Mouse (Mus musculus) embryonic facial prominence, embryonic 13.5 days (tissue): ENCODE results near the gene Ndufa12. TPM values are rescaled to one million over a fixed set of nuclear protein-coding genes. Genes with fewer than 3 reads are reported as not detected.

Experiments
- ATAC-seq: fragments of 200-750 bp; cut with Nextera tagmentation; 2 replicates; pipeline ENCODE4 v1.8.0; 2017; ENCODE audit warnings: low read depth; ENCODE audit not compliant: insufficient number of reproducible peaks, insufficient read depth, low FRiP score, low TSS enrichment
- H3K27ac ChIP-seq: fragments of 300-500 bp; sonication (generic); 2 replicates; pipeline ENCODE4 v1.5.1; 2015; ENCODE audit warnings: moderate library complexity, mild to moderate bottlenecking, inconsistent platforms
- H3K27me3 ChIP-seq: fragments of 300-500 bp; sonication (generic); 2 replicates; pipeline ENCODE4 v1.6.1; 2015; ENCODE audit warnings: mild to moderate bottlenecking, inconsistent platforms
- H3K36me3 ChIP-seq: fragments of 300-500 bp; sonication (generic); 2 replicates; pipeline ENCODE4 v1.6.1; 2015; ENCODE audit warnings: mild to moderate bottlenecking, inconsistent platforms
- H3K4me1 ChIP-seq: fragments of 300-500 bp; sonication (generic); 2 replicates; pipeline ENCODE4 v1.6.1; 2015; ENCODE audit warnings: inconsistent platforms
- H3K4me2 ChIP-seq: fragments of 300-500 bp; sonication (generic); 2 replicates; pipeline ENCODE4 v1.6.1; 2015; ENCODE audit warnings: moderate library complexity, mild to moderate bottlenecking, inconsistent platforms
- H3K4me3 ChIP-seq: fragments of 300-500 bp; sonication (generic); 2 replicates; pipeline ENCODE4 v1.5.1; 2015; ENCODE audit warnings: mild to moderate bottlenecking, inconsistent platforms
- H3K9ac ChIP-seq: fragments of 300-500 bp; sonication (generic); 2 replicates; pipeline ENCODE4 v1.6.1; 2015; ENCODE audit warnings: mild to moderate bottlenecking, inconsistent platforms
- H3K9me3 ChIP-seq: fragments of 300-500 bp; sonication (generic); 2 replicates; pipeline ENCODE4 v1.6.1; 2016; ENCODE audit warnings: inconsistent platforms
- WGBS: fragments of 180-500 bp; shearing (Covaris S2); methylation state at CpG from one replicate; pipeline ENCODE4 v1.1.7; 2015; ENCODE audit warnings: mixed read lengths; 5-methylcytosine and 5-hydroxymethylcytosine counted together
- polyA plus RNA-seq: library from polyadenylated mRNA; unstranded; fragments of >200 nt; fragmentation: Nextera tagmentation; extraction: Ambion mirVana; gene quantifications from 2 replicates; pipeline ENCODE4 v1.2.1, GENCODE M21; 2015

Gene Ndufa12
- polyA plus RNA-seq, 1 experiment from 2014 or later, result 319 TPM

- ATAC-seq, result no peak
- Histone ChIP-seq H3K36me3 (no peaks in the 10 kb centered on the region), H3K27ac (no peak overlapping the region), H3K9ac (no peak overlapping the region), H3K4me3 (no peak overlapping the region), H3K27me3 (no peaks in the 10 kb centered on the region), H3K4me2 (no peak overlapping the region), H3K4me1 (no peaks in the 10 kb centered on the region), H3K9me3 (no peaks in the 10 kb centered on the region)
- 74% methylated on average over 17 of the region's 17 CpGs for WGBS
These were observed 67.4 kb downstream of the Ndufa12 start for GRCm38 (mm10) chr10:94265656-94266542.

Other genes starting within 250 kb of the Ndufa12 start
- gene Vezt, start 162.9 kb upstream of the Ndufa12 start, polyA plus RNA-seq, result 28.6 and 29.8 TPM in 2 replicates
- 3.2 and 3.3 TPM in 2 replicates for gene Fgd6, start 162.7 kb upstream of the Ndufa12 start, polyA plus RNA-seq
- 9.0 and 9.3 TPM in 2 replicates for gene Nr2c1, start 50.7 kb upstream of the Ndufa12 start, polyA plus RNA-seq
- gene Gm4792, start 100.0 kb downstream of the Ndufa12 start, polyA plus RNA-seq, result not detected in 2 replicates
- 5.9 and 7.9 TPM in 2 replicates for gene Tmcc3, start 113.2 kb downstream of the Ndufa12 start, polyA plus RNA-seq